Mouse (Mus musculus): ENCODE results near the gene Tmem63c.
A peak's percentile ranks its signal among the peaks of the same experiment; 100 is the strongest.

The Tmem63c gene

GRCm38 (mm10) chr12:87002209-87002608, 18.9 kb upstream of the Tmem63c start:
- DNase-seq: no peak

GRCm38 (mm10) chr12:87002815-87003214, 18.3 kb upstream of the Tmem63c start:
- no peak for DNase-seq

GRCm38 (mm10) chr12:87003606-87004005, 17.5 kb upstream of the Tmem63c start:
- no peak for DNase-seq

- no peak for DNase-seq
Measured at GRCm38 (mm10) chr12:87004596-87004995, 16.5 kb upstream of the Tmem63c start.

- DNase-seq: peak; percentile 39
Measured at GRCm38 (mm10) chr12:87017041-87017440, 4.1 kb upstream of the Tmem63c start.

GRCm38 (mm10) chr12:87018756-87019155, 2.4 kb upstream of the Tmem63c start:
- DNase-seq: no peak

GRCm38 (mm10) chr12:87022006-87022405, 866 bp downstream of the Tmem63c start:
- no peak for DNase-seq

GRCm38 (mm10) chr12:87023456-87023855, 2.3 kb downstream of the Tmem63c start:
- DNase-seq: no peak

GRCm38 (mm10) chr12:87026109-87026870, 5.2 kb downstream of the Tmem63c start:
- DNase-seq: peak; percentile 62

GRCm38 (mm10) chr12:87026871-87027240, 5.7 kb downstream of the Tmem63c start:
- no peak for DNase-seq

GRCm38 (mm10) chr12:87027391-87027790, 6.3 kb downstream of the Tmem63c start:
- no peak for DNase-seq

GRCm38 (mm10) chr12:87028068-87028467, 6.9 kb downstream of the Tmem63c start:
- no peak for DNase-seq

GRCm38 (mm10) chr12:87029251-87029976, 8.3 kb downstream of the Tmem63c start:
- DNase-seq: no peak

GRCm38 (mm10) chr12:87031163-87031763, 10.1 kb downstream of the Tmem63c start:
- no peak for DNase-seq

- DNase-seq: no peak
Measured at GRCm38 (mm10) chr12:87036631-87037030, 15.5 kb downstream of the Tmem63c start.

- no peak for DNase-seq
Measured at GRCm38 (mm10) chr12:87040166-87040565, 19.0 kb downstream of the Tmem63c start.

- no peak for DNase-seq
Measured at GRCm38 (mm10) chr12:87040857-87041256, 19.7 kb downstream of the Tmem63c start.

- DNase-seq: no peak
Measured at GRCm38 (mm10) chr12:87042456-87042855, 21.3 kb downstream of the Tmem63c start.

- peak; percentile 48 for DNase-seq
Measured at GRCm38 (mm10) chr12:87043221-87043620, 22.1 kb downstream of the Tmem63c start.

GRCm38 (mm10) chr12:87044711-87045110, 23.6 kb downstream of the Tmem63c start:
- peak; percentile 35 for DNase-seq

- no peak for DNase-seq
Measured at GRCm38 (mm10) chr12:87047536-87047935, 26.4 kb downstream of the Tmem63c start.

GRCm38 (mm10) chr12:87052661-87053321, 31.7 kb downstream of the Tmem63c start:
- DNase-seq: peak; percentile 99

- DNase-seq: no peak
Measured at GRCm38 (mm10) chr12:87054873-87055272, 33.7 kb downstream of the Tmem63c start.
